ENCODE assay signal across 27 mouse cellular contexts in the genomic region with DNA sequence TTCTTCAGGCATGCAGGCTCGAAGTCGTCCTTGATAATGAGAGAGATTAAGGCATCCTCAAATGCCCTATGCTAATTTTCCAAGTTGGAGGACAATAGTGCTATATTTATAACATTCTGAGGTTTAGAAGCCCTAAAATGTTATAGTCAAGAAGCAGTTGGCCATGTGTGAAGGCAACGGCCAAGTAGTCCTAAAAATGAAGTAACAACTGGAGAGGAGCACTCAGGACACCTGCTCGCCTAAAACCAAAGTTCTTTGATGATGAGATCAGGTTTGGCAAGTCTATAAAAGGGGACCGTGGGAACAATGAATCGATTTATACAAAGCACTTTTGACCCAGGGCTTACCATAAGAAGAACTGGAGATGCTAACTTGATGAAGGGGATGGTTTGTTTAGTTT.
"Had no signal": no experiment of that assay in that cellular context is flagged by ENCODE, and none has a peak within 500 bp of the region (broad histone marks: within the 10 kb centered on the region; RNA-seq: fewer than 3 reads in every experiment).

No protein-coding gene starts in this region.

- H3K36me3 ChIP-seq: limb, embryonic 10.5 days; limb, embryonic 12.5 days; limb, embryonic 13.5 days; limb, embryonic 15.5 days; liver, embryonic 12.5 days; liver, embryonic 13.5 days; liver, embryonic 15.5 days; lung, embryonic 15.5 days; midbrain, embryonic 10.5 days; midbrain, embryonic 12.5 days; midbrain, embryonic 13.5 days; midbrain, embryonic 15.5 days; neural tube, embryonic 12.5 days had no signal

- DNase-seq: left cerebral cortex, postnatal 4 days; liver; liver, embryonic 13.5 days; liver, postnatal 0 days; lung, adult 18-20 months; lung, adult 2 months; lung, embryonic 14.5 days; lung, postnatal 10 days; lung, postnatal 14 days; lung, postnatal 36 days; lung, postnatal 4 days; midbrain, embryonic 14.5 days had no signal

- H3K27me3 ChIP-seq: limb, embryonic 12.5 days; limb, embryonic 13.5 days; limb, embryonic 15.5 days; liver, embryonic 12.5 days; liver, embryonic 13.5 days; liver, embryonic 15.5 days; lung, embryonic 15.5 days; megakaryocyte, embryonic 14.5 days; midbrain, embryonic 12.5 days; midbrain, embryonic 13.5 days; midbrain, embryonic 15.5 days; neural tube, embryonic 12.5 days had no signal

- H3K4me2 ChIP-seq: limb, embryonic 12.5 days; limb, embryonic 13.5 days; limb, embryonic 15.5 days; liver, embryonic 11.5 days; liver, embryonic 12.5 days; liver, embryonic 13.5 days; liver, embryonic 15.5 days; lung, embryonic 14.5 days; lung, embryonic 15.5 days; midbrain, embryonic 11.5 days; midbrain, embryonic 12.5 days; midbrain, embryonic 13.5 days; midbrain, embryonic 15.5 days; neural tube, embryonic 12.5 days had no signal

- H3K4me3 ChIP-seq: limb, embryonic 10.5 days; limb, embryonic 12.5 days; limb, embryonic 13.5 days; limb, embryonic 15.5 days; liver, embryonic 12.5 days; liver, embryonic 13.5 days; liver, embryonic 15.5 days; lung, embryonic 15.5 days; megakaryocyte, embryonic 14.5 days; midbrain, embryonic 10.5 days; midbrain, embryonic 12.5 days; midbrain, embryonic 13.5 days; midbrain, embryonic 15.5 days; neural tube, embryonic 12.5 days had no signal
